In genomic region chr17:84044472-84044936, GRCm38 (mm10) we compare ENCODE assay signal across 8 mouse cellular contexts.
DNase-seq lines count a peak whose midpoint lies in the region; ATAC-seq and TF ChIP-seq lines count a peak whose summit lies in the region.

No protein-coding gene starts in this region.

- H3K4me1 ChIP-seq in brown adipose tissue, adult 24 weeks (ENCODE audit: control insufficient read depth, insufficient read depth, insufficient read length, low read length), result peaks cover 19% of the 10 kb centered on the region
- H3K4me1 ChIP-seq in hindbrain, embryonic 16.5 days (ENCODE audit: control insufficient read depth, insufficient read depth, low read depth, low read length), result no peaks in the 10 kb centered on the region; the same call in 1 of the 2 replicates
- peaks cover 7% of the 10 kb centered on the region; the same call in 1 of the 2 replicates for H3K4me1 ChIP-seq in liver, embryonic 13.5 days (replicated peaks)
- H3K4me1 ChIP-seq in midbrain, embryonic 15.5 days, result no peaks in the 10 kb centered on the region

- peaks cover 3% of the 10 kb centered on the region; the same call in 1 of the 2 replicates for H3K9me3 ChIP-seq in hindbrain, embryonic 16.5 days (ENCODE audit: control insufficient read depth, low read length)
- 0 out of 2 replicates have a peak, but pooled peaks cover 3% of the 10 kb centered on the region for H3K9me3 ChIP-seq in liver, embryonic 13.5 days (replicated peaks)
- H3K9me3 ChIP-seq in midbrain, embryonic 15.5 days, result no peaks in the 10 kb centered on the region

- 54% methylated on average over 5 of the region's 5 CpGs for WGBS in hindbrain, embryonic 16.5 days
- 19% methylated on average over 5 of the region's 5 CpGs for whole genome bisulfite sequencing in liver, embryonic 13.5 days (ENCODE audit: insufficient replicate concordance)
- WGBS in midbrain, embryonic 15.5 days, result 79% methylated on average over 5 of the region's 5 CpGs

- peak; percentile 30; the same call in 1 of the 2 replicates for ATAC-seq in hindbrain, embryonic 16.5 days
- peak; percentile 31; the same call in 1 of the 2 replicates for ATAC-seq in liver, embryonic 13.5 days (ENCODE audit: low read depth)
- ATAC-seq in midbrain, embryonic 15.5 days (replicated peaks), result no peak

- no peak for DNase-seq in liver, embryonic 13.5 days
- DNase-seq in left cerebral cortex, adult 2 months (ENCODE audit: extremely low spot score in 1 of 2, low spot score in 2 of 2), result no peak
- no peak for DNase-seq in c-Kit-positive CD71-positive TER-119-positive erythroid progenitor cells, embryonic 14.5 days (ENCODE audit: low spot score)
- no peak for DNase-seq in cerebellum, adult 9-10 months

- H3K4me3 ChIP-seq in C2C12 (ENCODE audit: insufficient read depth, poor library complexity, severe bottlenecking), result no peak overlapping the region
- no peak overlapping the region for H3K4me3 ChIP-seq in brown adipose tissue, adult 24 weeks (ENCODE audit: insufficient read depth, low read depth, low read length)
- H3K4me3 ChIP-seq in hindbrain, embryonic 16.5 days (ENCODE audit: low read length), result no peak overlapping the region
- no peak overlapping the region for H3K4me3 ChIP-seq in liver, embryonic 13.5 days (replicated peaks)
- no peak overlapping the region for H3K4me3 ChIP-seq in left cerebral cortex, adult 2 months
- H3K4me3 ChIP-seq in midbrain, embryonic 15.5 days, result no peak overlapping the region

- TF ChIP-seq CTCF in C2C12 (IDR thresholded peaks at IDR 0.05; ENCODE audit: control insufficient read depth, insufficient read depth, insufficient read length), result no peak
- TF ChIP-seq CTCF in left cerebral cortex, adult 2 months (IDR thresholded peaks at IDR 0.05), result no peak

- no peak overlapping the region for H3K4me2 ChIP-seq in hindbrain, embryonic 16.5 days (ENCODE audit: low read length)
- no peak overlapping the region for H3K4me2 ChIP-seq in liver, embryonic 13.5 days
- no peak overlapping the region for H3K4me2 ChIP-seq in midbrain, embryonic 15.5 days

- H3K9ac ChIP-seq in hindbrain, embryonic 16.5 days (ENCODE audit: low read depth, low read length), result no peak overlapping the region
- H3K9ac ChIP-seq in liver, embryonic 13.5 days, result no peak overlapping the region
- no peak overlapping the region for H3K9ac ChIP-seq in midbrain, embryonic 15.5 days

- intact Hi-C loops in left cerebral cortex, adult 2 months (cut with DNase I), result no loop called here

- H3K27me3 ChIP-seq in C2C12 (ENCODE audit: control insufficient read depth, insufficient read depth, insufficient read length), result no peaks in the 10 kb centered on the region
- H3K27me3 ChIP-seq in hindbrain, embryonic 16.5 days (replicated peaks; ENCODE audit: control insufficient read depth, insufficient read depth, low read length), result no peaks in the 10 kb centered on the region
- no peaks in the 10 kb centered on the region for H3K27me3 ChIP-seq in liver, embryonic 13.5 days
- H3K27me3 ChIP-seq in midbrain, embryonic 15.5 days (replicated peaks), result no peaks in the 10 kb centered on the region

- H3K27ac ChIP-seq in brown adipose tissue, adult 24 weeks (replicated peaks; ENCODE audit: low read depth, low read length), result peak overlapping the region; percentile 21; the same call in 1 of the 2 replicates
- no peak overlapping the region for H3K27ac ChIP-seq in hindbrain, embryonic 16.5 days (ENCODE audit: low read depth, low read length)
- no peak overlapping the region for H3K27ac ChIP-seq in liver, embryonic 13.5 days
- H3K27ac ChIP-seq in left cerebral cortex, adult 2 months, result no peak overlapping the region
- no peak overlapping the region for H3K27ac ChIP-seq in midbrain, embryonic 15.5 days

- no peaks in the 10 kb centered on the region for H3K36me3 ChIP-seq in C2C12 (ENCODE audit: control insufficient read depth, insufficient read depth)
- H3K36me3 ChIP-seq in hindbrain, embryonic 16.5 days (ENCODE audit: control insufficient read depth, insufficient read depth, low read length), result no peaks in the 10 kb centered on the region
- no peaks in the 10 kb centered on the region for H3K36me3 ChIP-seq in liver, embryonic 13.5 days
- no peaks in the 10 kb centered on the region for H3K36me3 ChIP-seq in midbrain, embryonic 15.5 days (replicated peaks)

- no peak overlapping the region for H3ac ChIP-seq in C2C12 (ENCODE audit: control insufficient read depth, insufficient read length, low read depth)

- H3K79me2 ChIP-seq in C2C12 (ENCODE audit: control insufficient read depth, insufficient read depth), result no peaks in the 10 kb centered on the region

- no peaks in the 10 kb centered on the region for H3K79me3 ChIP-seq in C2C12 (ENCODE audit: low read depth)

TF ChIP-seq in C2C12, 6 proteins besides CTCF, POLR2A, EP300 and RAD21:
- no peak for TF ChIP-seq CEBPB (IDR thresholded peaks at IDR 0.05; ENCODE audit: low read depth)
- no peak for TF ChIP-seq MYOG (IDR thresholded peaks at IDR 0.05; ENCODE audit: control insufficient read depth, extremely low read depth, insufficient read length)
- TF ChIP-seq MAX (IDR thresholded peaks at IDR 0.05), result peak; percentile 90
- TF ChIP-seq FOSL1 (IDR thresholded peaks at IDR 0.05; ENCODE audit: insufficient read depth, low read length, poor library complexity, severe bottlenecking), result peak; percentile 61
- peak; percentile 74 for TF ChIP-seq MYOD1 (IDR thresholded peaks at IDR 0.05; ENCODE audit: control insufficient read depth, insufficient read length, low read depth)
- no peak for TF ChIP-seq USF1 (IDR thresholded peaks at IDR 0.05; ENCODE audit: low read depth)
